ENCODE assay signal across 12 mouse cellular contexts in the genomic region with DNA sequence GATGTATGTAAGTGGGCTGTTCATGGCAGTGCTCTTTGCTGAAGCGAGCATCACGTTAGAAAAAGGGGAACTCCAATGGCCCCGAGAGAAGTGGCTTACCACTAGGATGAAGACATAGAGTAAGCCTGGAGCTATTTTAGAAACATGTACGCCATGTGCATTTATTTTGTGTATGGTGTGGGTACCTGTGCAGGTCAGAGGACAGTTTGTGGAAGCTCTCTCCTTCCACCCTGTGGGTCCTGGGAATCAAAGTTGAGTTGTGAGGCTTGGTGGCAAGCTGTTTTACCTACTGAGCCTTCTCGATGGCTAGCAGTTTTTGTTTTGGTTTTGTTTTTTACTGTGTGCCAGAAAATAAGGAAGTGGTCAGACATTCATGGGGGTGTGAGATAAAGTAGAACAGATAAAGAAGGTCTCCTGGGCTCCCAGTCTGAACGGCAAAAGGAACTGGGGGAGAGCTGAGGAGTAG. TPM values are rescaled to one million over a fixed set of nuclear protein-coding genes. Genes with fewer than 3 reads are reported as not detected.
DNase-seq lines count a peak whose midpoint lies in the region; ATAC-seq and TF ChIP-seq lines count a peak whose summit lies in the region.
"Had no signal": no experiment of that assay in that cellular context is flagged by ENCODE, and none has a peak within 500 bp of the region (broad histone marks: within the 10 kb centered on the region; RNA-seq: fewer than 3 reads in every experiment).

No protein-coding gene starts in this region.

- H3K9ac ChIP-seq in liver, embryonic 16.5 days (ENCODE audit: low read depth, low read length), result no peak overlapping the region
- H3K9ac ChIP-seq: kidney, embryonic 15.5 days; stomach, embryonic 15.5 days had no signal

- H3K27ac ChIP-seq in liver, embryonic 16.5 days (ENCODE audit: low read length), result peak overlapping the region; percentile 63; the same call in 1 of the 2 replicates
- H3K27ac ChIP-seq in small intestine, adult 2 months (ENCODE audit: insufficient read depth, low read depth, low read length), result peak overlapping the region; percentile 77
- H3K27ac ChIP-seq: hindbrain, postnatal 0 days; kidney, embryonic 15.5 days; stomach, embryonic 15.5 days had no signal

- intact Hi-C loops in heart, postnatal 10 days (cut with DNase I), result no loop called here

- no peak overlapping the region; the same call in 1 of the 2 replicates for H3K4me3 ChIP-seq in G1E (ENCODE audit: low read depth, low read length)
- peak overlapping the region; percentile 26 for H3K4me3 ChIP-seq in liver, embryonic 16.5 days (ENCODE audit: low read depth, low read length)
- H3K4me3 ChIP-seq in small intestine, adult 2 months (ENCODE audit: low read depth, low read length), result peak overlapping the region; percentile 29; the same call in 1 of the 2 replicates
- H3K4me3 ChIP-seq: kidney, embryonic 15.5 days; stomach, embryonic 15.5 days had no signal

- DNase-seq in heart, adult 11 months, result peak; percentile 93
- no peak for DNase-seq in heart, postnatal 10 days
- peak; percentile 43 for DNase-seq in G1E (ENCODE audit: low spot score)
- DNase-seq in adrenal gland, postnatal 36 days, result no peak
- no peak for DNase-seq in urinary bladder, postnatal 14 days (ENCODE audit: low spot score)
- no peak for DNase-seq in cerebellum, postnatal 25 days
- DNase-seq: cerebellum, adult 11 months had no signal

- no peaks in the 10 kb centered on the region for H3K27me3 ChIP-seq in G1E (ENCODE audit: insufficient read depth, low read length)
- no peaks in the 10 kb centered on the region for H3K27me3 ChIP-seq in liver, embryonic 16.5 days (ENCODE audit: control insufficient read depth, insufficient read depth, low read depth, low read length)
- H3K27me3 ChIP-seq in small intestine, adult 2 months (ENCODE audit: control insufficient read depth, insufficient read depth, low read length), result no peaks in the 10 kb centered on the region
- H3K27me3 ChIP-seq: kidney, embryonic 15.5 days; stomach, embryonic 15.5 days had no signal

- H3K4me1 ChIP-seq in G1E (ENCODE audit: insufficient read depth, low read depth, low read length), result peaks cover 20% of the 10 kb centered on the region
- H3K4me1 ChIP-seq in liver, embryonic 16.5 days (ENCODE audit: control insufficient read depth, low read depth, low read length), result no peaks in the 10 kb centered on the region
- H3K4me1 ChIP-seq in small intestine, adult 2 months (ENCODE audit: control insufficient read depth, insufficient read depth, insufficient read length, low read length), result no peaks in the 10 kb centered on the region
- H3K4me1 ChIP-seq: kidney, embryonic 15.5 days; stomach, embryonic 15.5 days had no signal

- H3K36me3 ChIP-seq in G1E (replicated peaks), result peaks cover 67% of the 10 kb centered on the region
- peaks cover 3% of the 10 kb centered on the region; the same call in 1 of the 2 replicates for H3K36me3 ChIP-seq in liver, embryonic 16.5 days (ENCODE audit: control insufficient read depth, insufficient read depth)
- H3K36me3 ChIP-seq in small intestine, adult 2 months (ENCODE audit: control insufficient read depth, insufficient read depth, low read length), result peaks cover 28% of the 10 kb centered on the region

- TF ChIP-seq CTCF in G1E (IDR thresholded peaks at IDR 0.05; ENCODE audit: low read depth, low read length), result no peak
- no peak for TF ChIP-seq CTCF in small intestine, adult 2 months (IDR thresholded peaks at IDR 0.05; ENCODE audit: extremely low read depth, insufficient read length, insufficient replicate concordance, low read depth, low read length)

- peak; percentile 70 for ATAC-seq in G1E (ENCODE audit: extremely low read depth, insufficient number of reproducible peaks, low FRiP score, poor library complexity, severe bottlenecking)
- no peak for ATAC-seq in liver, embryonic 16.5 days (ENCODE audit: low read depth)
- ATAC-seq: hindbrain, postnatal 0 days had no signal

- no peak for TF ChIP-seq POLR2A in small intestine, adult 2 months (IDR thresholded peaks at IDR 0.05; ENCODE audit: low read depth, low read length)

- 14% methylated on average over 6 of the region's 6 CpGs for WGBS in liver, embryonic 16.5 days (ENCODE audit: insufficient replicate concordance)
- 72% methylated on average over 6 of the region's 6 CpGs for WGBS in small intestine, adult 2 months

- H3K4me2 ChIP-seq in liver, embryonic 16.5 days (ENCODE audit: low read depth, low read length), result no peak overlapping the region
- H3K4me2 ChIP-seq: kidney, embryonic 15.5 days; stomach, embryonic 15.5 days had no signal

- no peaks in the 10 kb centered on the region for H3K9me3 ChIP-seq in G1E (replicated peaks)
- H3K9me3 ChIP-seq in liver, embryonic 16.5 days (replicated peaks; ENCODE audit: control insufficient read depth, low read length), result no peaks in the 10 kb centered on the region
- H3K9me3 ChIP-seq: kidney, embryonic 15.5 days; stomach, embryonic 15.5 days had no signal

RNA-seq across cellular contexts. Expression of gene Iqck, which starts 57.4 kb away (rescaled TPM):
- under 1 TPM; 0.45 to 0.74 TPM for total RNA-seq in heart, postnatal 10 days (2021)
- total RNA-seq in G1E (2014; fragmentation: Nextera tagmentation) (1.7 TPM in 1 of 2 replicates, not detected in the other), G1E (2017) (0.93 and 1.3 TPM in 2 replicates)
- polyA plus RNA-seq in G1E (2012), result 0.16 and 0.26 TPM in 2 replicates
- polyA plus RNA-seq in liver, embryonic 16.5 days (2015; fragmentation: Nextera tagmentation; extraction: Ambion mirVana), result 0.26 and 0.27 TPM in 2 replicates
- 0.15 and 0.48 TPM in 2 replicates for polyA plus RNA-seq in small intestine, adult 2 months (2012; rRNA removed)
- total RNA-seq in adrenal gland, postnatal 36 days (2021), result 10 to 100 TPM; 18.4 to 20.5 TPM

RNA-seq across cellular contexts. Expression of gene Knop1, which starts 57.9 kb away (rescaled TPM):
- 10 to 100 TPM; 20.0 to 25.5 TPM for total RNA-seq in heart, postnatal 10 days (2021)
- 21.0 and 23.2 TPM in 2 replicates for total RNA-seq in G1E (2014; fragmentation: Nextera tagmentation)
- total RNA-seq in G1E (2017), result 29.6 and 39.1 TPM in 2 replicates
- polyA plus RNA-seq in G1E (2012), result 9.0 and 11.2 TPM in 2 replicates
- polyA plus RNA-seq in liver, embryonic 16.5 days (2015; fragmentation: Nextera tagmentation; extraction: Ambion mirVana), result 23.2 and 25.8 TPM in 2 replicates
- 1.3 and 1.9 TPM in 2 replicates for polyA plus RNA-seq in small intestine, adult 2 months (2012; rRNA removed)
- 10 to 100 TPM; 48.6 to 68.5 TPM for total RNA-seq in adrenal gland, postnatal 36 days (2021)

RNA-seq across cellular contexts. Expression of gene Vps35l, which starts 58.1 kb away (rescaled TPM):
- 10 to 100 TPM; 29.6 to 33.3 TPM for total RNA-seq in heart, postnatal 10 days (2021)
- total RNA-seq in G1E (2014; fragmentation: Nextera tagmentation) (47.6 and 76.5 TPM in 2 replicates), G1E (2017) (75.6 and 77.1 TPM in 2 replicates)
- polyA plus RNA-seq in G1E (2012), result 10.4 and 30.1 TPM in 2 replicates
- polyA plus RNA-seq in liver, embryonic 16.5 days (2015; fragmentation: Nextera tagmentation; extraction: Ambion mirVana), result 29.9 and 31.3 TPM in 2 replicates
- 18.3 and 29.9 TPM in 2 replicates for polyA plus RNA-seq in small intestine, adult 2 months (2012; rRNA removed)
- total RNA-seq in adrenal gland, postnatal 36 days (2021), result 10 to 100 TPM; 54.7 to 66.0 TPM

Comparison
In these comparisons a context has a peak if more than half of its experiments do, and no peak if none do; other contexts are left out.
1. DNase-seq: peak in heart, adult 11 months (single experiment) and G1E (single experiment); none in heart, postnatal 10 days (0 of 2), adrenal gland, postnatal 36 days (0 of 2), urinary bladder, postnatal 14 days (single experiment) and cerebellum, postnatal 25 days (0 of 2).
2. RNA of gene Iqck, which starts 57.4 kb away (total RNA-seq): 18.4 to 20.5 TPM in adrenal gland, postnatal 36 days; 0.93 to 1.7 TPM in G1E and 0.45 to 0.74 TPM in heart, postnatal 10 days; every median in the first group is over 4 times any median in the second.